Mouse (Mus musculus) spleen, adult 2 months (tissue): Measurements from ENCODE around the gene Golga2.

ENCODE experiments used
- CTCF ChIP-seq: fragments of 200-500 bp; IDR thresholded peaks from 2 replicates; pipeline ENCODE4 v1.5.1; 2011; ENCODE audit warnings: mild to moderate bottlenecking, inconsistent platforms; ENCODE audit not compliant: insufficient read depth, insufficient read length, insufficient replicate concordance; ENCODE audit errors: extremely low read depth
- POLR2A ChIP-seq: fragments of 200-500 bp; IDR thresholded peaks from 2 replicates; pipeline ENCODE4 v1.6.1; 2011; ENCODE audit warnings: low read depth, low read length, inconsistent platforms

GRCm38 (mm10) chr2:32341634-32341939, 54.4 kb downstream of the Golga2 start:
- TF ChIP-seq POLR2A (no peak), CTCF (no peak)
